In the genomic region with DNA sequence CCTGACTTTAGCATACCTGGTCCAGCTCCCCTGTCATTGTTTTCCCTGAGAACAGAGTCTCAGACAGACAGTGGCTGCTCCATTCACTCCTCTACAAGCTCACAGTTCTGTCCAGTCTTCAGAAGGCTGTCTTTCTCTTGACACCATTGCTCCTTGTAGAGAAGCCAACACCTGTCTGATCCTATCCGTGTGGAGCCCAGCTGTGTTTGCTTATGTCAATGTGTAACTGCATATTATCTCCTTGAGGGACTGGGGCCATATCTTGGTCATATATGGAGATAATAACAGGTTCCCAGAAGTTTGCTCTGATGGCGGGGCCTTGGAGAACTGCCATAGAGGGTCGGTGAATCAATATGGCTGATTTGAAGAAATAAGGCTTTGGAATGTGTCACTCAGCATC, we compare ENCODE assay signal across 31 mouse cellular contexts.
"Had no signal": no experiment of that assay in that cellular context is flagged by ENCODE, and none has a peak within 500 bp of the region (broad histone marks: within the 10 kb centered on the region; RNA-seq: fewer than 3 reads in every experiment).

No protein-coding gene starts in this region.

- H3K36me3 ChIP-seq: limb, embryonic 10.5 days; limb, embryonic 12.5 days; limb, embryonic 13.5 days; limb, embryonic 15.5 days; liver, embryonic 12.5 days; liver, embryonic 13.5 days; liver, embryonic 15.5 days; lung, embryonic 15.5 days; midbrain, embryonic 10.5 days; midbrain, embryonic 12.5 days; midbrain, embryonic 13.5 days; midbrain, embryonic 15.5 days had no signal

- H3K27me3 ChIP-seq: limb, embryonic 12.5 days; limb, embryonic 13.5 days; limb, embryonic 15.5 days; liver, embryonic 12.5 days; liver, embryonic 13.5 days; liver, embryonic 15.5 days; lung, embryonic 15.5 days; megakaryocyte, embryonic 14.5 days; midbrain, embryonic 12.5 days; midbrain, embryonic 13.5 days; midbrain, embryonic 15.5 days had no signal

- DNase-seq: left cerebral cortex, postnatal 4 days; liver; liver, embryonic 13.5 days; liver, postnatal 0 days; lung, adult 18-20 months; lung, adult 2 months; lung, embryonic 14.5 days; lung, postnatal 10 days; lung, postnatal 14 days; lung, postnatal 36 days; lung, postnatal 4 days; midbrain, embryonic 14.5 days had no signal

- H3K27ac ChIP-seq: limb, embryonic 10.5 days; limb, embryonic 12.5 days; limb, embryonic 13.5 days; limb, embryonic 15.5 days; liver, embryonic 12.5 days; liver, embryonic 13.5 days; liver, embryonic 14.5 days; liver, embryonic 15.5 days; lung, embryonic 15.5 days; macrophage; midbrain, embryonic 10.5 days; midbrain, embryonic 12.5 days; midbrain, embryonic 13.5 days; midbrain, embryonic 15.5 days had no signal

- H3K4me1 ChIP-seq: liver, embryonic 15.5 days; megakaryocyte, embryonic 14.5 days; midbrain, embryonic 12.5 days; midbrain, embryonic 13.5 days; midbrain, embryonic 15.5 days had no signal

- H3K9me3 ChIP-seq: limb, embryonic 10.5 days; limb, embryonic 12.5 days; limb, embryonic 13.5 days; limb, embryonic 15.5 days; liver, embryonic 12.5 days; liver, embryonic 13.5 days; liver, embryonic 15.5 days; lung, embryonic 15.5 days; midbrain, embryonic 10.5 days; midbrain, embryonic 12.5 days; midbrain, embryonic 13.5 days; midbrain, embryonic 15.5 days had no signal

- H3K9ac ChIP-seq: limb, embryonic 12.5 days; limb, embryonic 13.5 days; limb, embryonic 15.5 days; liver, embryonic 12.5 days; liver, embryonic 13.5 days; liver, embryonic 14.5 days; liver, embryonic 15.5 days; liver, postnatal 0 days; lung, embryonic 14.5 days; lung, embryonic 15.5 days; midbrain, embryonic 12.5 days; midbrain, embryonic 13.5 days; midbrain, embryonic 15.5 days had no signal

- H3K4me2 ChIP-seq: limb, embryonic 12.5 days; limb, embryonic 13.5 days; limb, embryonic 15.5 days; liver, embryonic 11.5 days; liver, embryonic 12.5 days; liver, embryonic 13.5 days; liver, embryonic 15.5 days; lung, embryonic 14.5 days; lung, embryonic 15.5 days; midbrain, embryonic 11.5 days; midbrain, embryonic 12.5 days; midbrain, embryonic 13.5 days; midbrain, embryonic 15.5 days had no signal

- ATAC-seq: liver, embryonic 12.5 days; liver, postnatal 0 days; lung, postnatal 0 days; midbrain, embryonic 13.5 days; midbrain, embryonic 15.5 days; midbrain, embryonic 16.5 days had no signal

- H3K4me3 ChIP-seq: limb, embryonic 10.5 days; limb, embryonic 12.5 days; limb, embryonic 13.5 days; limb, embryonic 15.5 days; liver, embryonic 12.5 days; liver, embryonic 13.5 days; liver, embryonic 15.5 days; lung, embryonic 15.5 days; megakaryocyte, embryonic 14.5 days; midbrain, embryonic 10.5 days; midbrain, embryonic 12.5 days; midbrain, embryonic 13.5 days; midbrain, embryonic 15.5 days; myocyte had no signal
